Mouse (Mus musculus) T-helper 2 cell (primary cell): ENCODE measurements around the gene Pdk2.

Experiments
- in situ Hi-C: fragments of 300-600 bp; cut with MboI, MseI; formaldehyde crosslinking; loops from one replicate; pipeline ENCODE4 v1.15.1; 2025; ENCODE audit warnings: high pct_unique_total_duplicates

Pdk2 gene

GRCm38 (mm10) chr11:95004136-95004936, 36.8 kb downstream of the Pdk2 start:
- in situ Hi-C loops, result no loop called here

GRCm38 (mm10) chr11:95002705-95003104, 38.4 kb downstream of the Pdk2 start:
- in situ Hi-C loops, result no loop called here

DNA sequence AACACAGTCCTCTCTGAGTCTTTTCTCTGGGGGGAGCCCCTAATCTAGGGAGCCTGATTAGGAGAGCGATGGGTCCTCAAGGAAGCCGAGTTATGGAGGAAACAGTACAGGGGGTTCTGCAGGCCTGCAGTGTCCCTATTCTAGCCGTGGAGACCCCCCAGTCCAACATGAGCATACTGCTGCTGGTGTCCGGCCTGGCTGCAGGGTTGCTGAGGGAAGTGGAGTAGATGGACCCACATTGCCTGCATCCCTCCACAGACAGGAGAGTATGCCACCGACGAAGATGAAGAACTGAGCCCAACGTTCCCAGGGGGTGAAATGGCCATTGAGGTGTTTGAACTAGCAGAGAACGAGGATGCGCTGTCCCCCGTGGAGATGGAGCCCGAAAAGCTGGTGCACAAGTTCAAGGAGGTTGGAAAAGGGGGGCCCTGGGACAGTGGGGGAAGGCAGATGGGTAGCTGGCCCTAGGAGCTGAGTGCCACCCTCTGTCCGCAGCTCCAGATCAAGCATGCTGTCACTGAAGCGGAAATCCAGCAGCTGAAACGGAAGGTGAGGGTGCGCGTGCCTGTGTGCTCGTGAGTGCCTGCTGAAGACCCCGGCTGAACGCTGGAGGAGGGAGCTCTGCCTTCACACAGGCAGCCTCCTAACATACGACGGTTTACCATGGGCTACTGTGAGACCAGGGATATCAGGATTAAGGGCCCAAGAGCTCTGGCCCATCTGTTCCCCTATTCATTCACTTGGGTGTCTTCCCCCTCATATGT, 39.4 kb downstream of the Pdk2 start:
- in situ Hi-C loops, result no loop called here

DNA sequence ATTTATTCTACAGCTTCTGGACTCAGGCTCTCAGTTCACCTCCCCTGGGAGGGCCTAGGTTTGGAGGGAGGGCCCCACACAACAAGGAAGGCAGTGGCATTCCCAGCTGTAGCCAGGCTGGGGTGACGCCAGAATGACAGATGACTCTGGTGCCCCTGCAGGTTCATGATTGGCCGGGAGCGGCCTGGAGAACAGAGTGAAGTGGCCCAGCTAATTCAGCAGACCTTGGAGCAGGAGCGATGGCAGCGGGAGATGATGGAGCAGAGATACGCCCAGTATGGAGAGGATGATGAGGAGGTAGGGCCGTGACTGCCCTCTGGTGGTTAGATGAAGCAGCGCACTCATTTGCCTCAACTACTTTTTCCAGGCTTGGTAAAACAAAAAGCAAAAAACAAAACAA, 40.1 kb downstream of the Pdk2 start:
- in situ Hi-C loops, result no loop called here

DNA sequence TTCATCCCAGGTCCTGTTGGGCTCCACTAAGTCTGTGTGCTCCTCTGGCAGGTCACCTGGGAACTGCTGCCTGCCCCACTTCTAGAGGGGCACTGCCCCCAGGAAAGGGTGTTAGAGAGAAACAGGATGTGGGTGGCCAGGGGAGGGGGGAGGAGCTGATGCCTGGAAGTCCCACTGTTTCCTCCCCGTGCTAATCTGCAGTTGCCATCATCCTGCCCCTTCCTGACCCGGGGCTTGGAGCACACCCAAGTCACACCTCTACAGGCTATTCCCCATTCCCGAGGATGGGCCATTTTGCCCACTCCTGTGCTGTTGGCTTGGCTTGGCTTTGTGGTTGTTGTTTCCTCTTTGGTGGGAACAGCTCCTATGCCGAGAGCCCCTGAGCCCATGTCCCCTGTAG, 40.6 kb downstream of the Pdk2 start:
- in situ Hi-C loops, result no loop called here

GRCm38 (mm10) chr11:95000128-95000527, 41.0 kb downstream of the Pdk2 start:
- in situ Hi-C loops, result no loop called here

GRCm38 (mm10) chr11:94998041-94998531, 43.1 kb downstream of the Pdk2 start:
- in situ Hi-C loops, result no loop called here

DNA sequence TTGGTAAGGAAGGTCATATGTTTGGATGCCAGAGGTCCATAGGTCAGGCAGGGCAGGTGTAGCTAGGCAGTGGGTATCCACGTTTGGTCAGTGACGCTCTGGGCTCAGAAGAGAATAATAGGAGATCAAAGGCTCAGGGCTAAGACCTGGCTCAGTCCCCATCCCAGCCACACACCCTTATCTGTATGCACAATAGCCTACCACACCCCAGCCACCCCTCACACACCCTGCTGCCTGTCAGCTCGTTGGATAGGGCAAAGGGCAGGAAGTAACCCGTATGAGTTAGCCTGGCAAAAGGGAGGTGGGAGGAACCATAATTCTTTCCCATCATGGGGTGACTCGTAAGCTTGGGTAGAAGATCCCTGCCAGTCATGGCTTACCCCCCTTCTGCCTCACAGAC, 43.6 kb downstream of the Pdk2 start:
- in situ Hi-C loops, result no loop called here

DNA sequence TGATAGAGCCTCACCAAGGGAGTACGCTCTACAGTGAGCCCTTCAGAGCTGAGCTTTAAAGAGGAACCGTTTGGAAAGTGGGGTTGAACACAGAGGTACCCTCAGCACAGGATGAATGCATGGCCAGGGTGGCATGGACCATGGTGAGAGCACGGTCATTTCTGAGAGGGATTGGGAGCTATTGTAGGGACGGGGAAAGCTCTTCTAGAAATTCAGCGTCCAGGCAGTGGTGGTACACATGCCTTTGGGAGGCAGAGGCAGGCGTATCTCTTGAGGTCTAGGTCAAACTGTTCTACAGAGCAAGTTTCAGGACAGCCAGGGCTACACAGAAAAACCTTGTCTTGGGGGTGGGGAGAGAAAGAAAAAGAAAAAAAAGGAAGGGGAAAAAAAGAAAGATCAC, 44.2 kb downstream of the Pdk2 start:
- in situ Hi-C loops, result no loop called here

DNA sequence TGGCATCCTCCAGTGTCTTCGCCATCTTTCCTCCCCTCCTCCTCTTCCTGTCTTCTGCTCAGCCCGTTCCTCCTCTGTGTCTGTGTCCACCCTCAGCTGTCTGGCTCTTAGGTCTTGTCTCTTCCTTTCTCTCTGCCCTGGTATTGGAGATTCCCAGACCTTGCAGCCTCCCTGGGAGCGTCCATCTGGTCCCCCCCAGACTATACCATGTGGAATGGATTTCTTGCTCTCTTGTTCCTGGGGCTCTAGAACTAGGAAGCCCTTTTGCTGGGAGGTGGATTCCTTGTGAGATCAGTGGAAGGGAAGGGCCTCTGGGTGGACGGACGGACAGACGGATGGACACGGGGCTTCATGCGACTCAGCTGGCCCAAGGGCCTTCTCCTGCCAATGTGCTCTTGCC, 45.1 kb downstream of the Pdk2 start:
- in situ Hi-C loops, result no loop called here

DNA sequence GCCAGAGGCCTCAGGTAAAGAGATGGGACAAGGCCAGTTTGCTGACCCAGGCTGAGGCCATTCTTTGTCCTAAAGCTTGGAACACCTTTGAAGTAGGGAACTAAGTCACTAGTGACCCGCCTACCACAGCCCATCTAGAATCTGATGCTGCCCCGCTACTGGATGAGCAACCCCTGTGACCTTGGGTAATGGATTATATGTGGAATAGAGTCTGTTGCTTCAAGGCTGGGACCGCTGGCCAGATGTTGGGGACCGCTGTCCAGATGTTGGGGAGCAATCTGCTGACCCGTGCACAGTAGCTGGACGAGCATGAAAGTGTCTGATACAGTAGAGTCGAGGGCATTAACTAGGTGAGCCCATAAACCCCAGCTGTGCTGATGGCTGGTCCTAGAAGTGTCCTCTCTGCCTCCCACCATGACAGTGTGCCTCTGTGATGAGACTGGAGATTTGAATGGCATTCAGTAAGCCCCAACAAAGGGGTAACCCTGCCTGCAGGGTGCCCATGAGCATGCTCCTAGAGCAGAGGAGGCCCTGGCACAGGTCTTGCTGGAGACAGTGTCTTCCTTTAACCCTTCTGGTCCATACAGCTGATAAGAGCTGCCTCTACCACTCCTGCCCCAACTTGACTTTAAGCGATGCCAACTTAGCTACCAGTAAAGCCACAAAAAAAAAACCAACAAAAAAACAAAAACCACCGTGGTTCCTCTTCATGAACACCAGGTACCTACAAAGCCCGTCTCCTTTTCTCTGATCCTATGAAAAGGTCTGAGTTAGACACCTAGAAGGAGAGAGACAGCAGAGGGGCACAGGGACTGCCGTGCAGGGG, 46.0 kb downstream of the Pdk2 start:
- in situ Hi-C loops, result no loop called here

GRCm38 (mm10) chr11:94994208-94994814, 46.8 kb downstream of the Pdk2 start:
- in situ Hi-C loops, result no loop called here

- in situ Hi-C loops, result no loop called here
Observed at GRCm38 (mm10) chr11:94992754-94993606, 48.2 kb downstream of the Pdk2 start.

- in situ Hi-C loops, result no loop called here
Observed at GRCm38 (mm10) chr11:94992480-94992753, 48.7 kb downstream of the Pdk2 start.

- in situ Hi-C loops, result no loop called here
Observed at GRCm38 (mm10) chr11:94991641-94992479, 49.3 kb downstream of the Pdk2 start.

DNA sequence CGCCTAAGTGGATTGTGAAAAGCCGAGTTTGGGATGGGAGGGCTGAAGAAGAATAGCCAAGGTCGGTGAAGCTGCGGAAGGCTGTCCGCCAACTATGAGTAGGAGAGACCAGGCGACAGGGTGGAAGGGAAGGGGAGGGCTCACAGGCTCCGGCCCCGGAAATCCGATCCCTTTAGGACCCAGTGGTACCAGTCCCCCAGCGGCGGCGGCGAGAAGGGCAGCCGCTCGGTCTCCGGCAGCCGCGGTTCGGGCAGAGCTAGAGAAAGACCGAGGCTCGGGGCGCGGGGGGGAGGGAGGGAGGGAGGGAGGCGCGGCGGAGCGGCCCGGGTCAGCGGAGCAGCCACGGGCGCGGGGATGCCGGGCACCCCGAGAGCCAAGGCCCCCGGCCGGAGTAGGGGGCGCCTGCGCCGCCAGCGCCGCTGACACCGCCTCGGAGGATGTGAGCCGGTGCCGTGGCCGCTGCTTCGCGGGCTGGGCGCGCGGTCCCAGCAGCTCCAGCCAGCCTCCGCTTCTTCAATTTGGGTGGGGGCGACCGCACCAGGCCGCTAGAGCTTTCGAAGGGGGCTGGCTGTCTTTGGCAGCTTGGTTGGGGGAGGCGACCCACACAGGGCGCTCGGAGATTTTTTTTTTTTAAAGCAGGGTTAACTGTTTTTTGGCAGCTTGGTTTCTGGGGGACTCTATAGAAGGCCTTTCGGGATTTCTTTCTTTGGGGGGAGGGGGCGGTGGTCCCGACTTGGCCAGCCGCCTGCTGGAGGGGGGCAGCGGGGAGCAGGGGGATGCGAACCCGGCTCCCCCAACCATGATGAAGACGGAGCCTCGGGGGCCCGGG, 50.2 kb downstream of the Pdk2 start, which contains the start of gene Ppp1r9b:
Gene Ppp1r9b (plus strand): TSS at position 287 of the 829 bp plus-strand sequence.
- in situ Hi-C loops, result no loop called here

- in situ Hi-C loops, result no loop called here
Observed at GRCm38 (mm10) chr11:94990102-94990748, 50.9 kb downstream of the Pdk2 start.

- in situ Hi-C loops, result no loop called here
Observed at GRCm38 (mm10) chr11:94989562-94990017, 51.6 kb downstream of the Pdk2 start.
